Mouse (Mus musculus) spleen, postnatal 14 days (tissue): Measurements from ENCODE around the gene March4.

Experiments
- DNase-seq, 2 experiments: peaks; one replicate each; pipeline ENCODE4 v3.0.0; 2021 to 2022; ENCODE audit warnings: low spot score in 2 of 2

The March4 gene

DNA sequence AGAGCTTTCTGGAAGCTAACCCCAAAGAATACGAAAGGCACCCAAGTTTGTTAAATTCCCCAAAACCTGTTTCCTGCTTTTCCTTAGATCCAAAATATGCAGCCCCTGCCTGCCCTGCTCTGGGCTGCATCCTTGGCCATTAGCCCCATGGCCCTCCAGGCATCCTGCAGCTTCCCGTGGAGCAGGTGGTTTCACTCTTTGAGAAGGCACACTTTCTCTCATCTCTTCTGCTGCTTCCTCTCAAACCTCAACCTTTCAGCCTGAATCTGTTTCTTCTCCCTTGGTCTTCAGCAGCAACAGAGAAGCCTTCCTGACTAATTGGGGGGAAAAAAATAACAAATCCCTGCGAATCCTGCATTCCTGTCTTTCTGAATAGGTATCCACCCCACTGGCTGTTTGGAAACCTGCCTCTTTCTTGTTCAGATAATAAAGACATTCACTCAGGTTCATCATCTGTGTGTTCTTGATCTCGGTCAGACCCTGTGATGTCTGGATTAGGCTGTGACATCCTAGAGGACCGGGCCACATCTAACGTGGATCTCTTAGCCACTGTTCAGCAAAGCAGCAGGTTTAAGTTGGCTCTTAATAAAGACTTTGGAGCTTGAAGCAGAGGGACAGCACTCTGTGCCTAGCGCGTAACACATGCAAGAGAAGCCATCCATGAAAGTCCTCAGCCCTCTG, 6.1 kb downstream of the March4 start:
- no peak for DNase-seq

DNA sequence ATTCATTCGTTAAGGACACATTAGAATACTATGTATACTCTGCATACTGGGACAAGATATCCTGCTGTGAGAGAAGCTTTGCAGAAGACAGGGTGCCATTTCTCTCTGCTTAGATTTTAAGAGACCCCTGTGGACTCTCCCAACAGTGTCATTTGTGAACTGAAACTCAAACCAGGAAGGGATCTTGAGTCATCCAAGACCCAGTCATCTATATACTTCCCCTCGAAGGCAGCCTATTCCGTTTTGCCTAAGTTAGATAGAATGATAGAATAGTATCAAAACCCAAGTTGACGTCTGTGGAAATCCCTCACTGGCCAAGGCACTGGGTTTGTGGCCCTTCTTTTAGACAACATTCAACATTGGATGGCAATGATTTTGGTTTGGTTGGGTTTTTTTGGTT, 7.5 kb downstream of the March4 start:
- no peak for DNase-seq

DNA sequence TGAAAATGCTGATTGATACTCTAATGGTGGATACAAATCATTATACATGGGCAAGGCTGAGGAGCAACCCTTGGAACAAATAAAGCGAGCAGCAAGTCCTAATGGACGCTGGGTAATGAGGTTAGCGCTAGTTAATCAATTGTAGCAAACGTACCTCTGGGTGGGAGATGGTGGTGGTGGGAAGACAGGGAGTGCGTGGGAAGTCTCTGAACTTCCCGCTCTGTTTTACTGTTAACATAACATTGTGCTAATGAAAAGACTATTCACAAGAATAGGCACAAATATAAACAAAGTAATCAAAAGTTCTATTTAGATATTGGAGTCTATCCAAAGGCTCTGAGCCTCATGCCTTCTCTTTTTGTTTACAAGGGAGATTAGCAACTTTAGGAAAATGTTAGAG, 13.1 kb downstream of the March4 start:
- DNase-seq, result no peak

DNA sequence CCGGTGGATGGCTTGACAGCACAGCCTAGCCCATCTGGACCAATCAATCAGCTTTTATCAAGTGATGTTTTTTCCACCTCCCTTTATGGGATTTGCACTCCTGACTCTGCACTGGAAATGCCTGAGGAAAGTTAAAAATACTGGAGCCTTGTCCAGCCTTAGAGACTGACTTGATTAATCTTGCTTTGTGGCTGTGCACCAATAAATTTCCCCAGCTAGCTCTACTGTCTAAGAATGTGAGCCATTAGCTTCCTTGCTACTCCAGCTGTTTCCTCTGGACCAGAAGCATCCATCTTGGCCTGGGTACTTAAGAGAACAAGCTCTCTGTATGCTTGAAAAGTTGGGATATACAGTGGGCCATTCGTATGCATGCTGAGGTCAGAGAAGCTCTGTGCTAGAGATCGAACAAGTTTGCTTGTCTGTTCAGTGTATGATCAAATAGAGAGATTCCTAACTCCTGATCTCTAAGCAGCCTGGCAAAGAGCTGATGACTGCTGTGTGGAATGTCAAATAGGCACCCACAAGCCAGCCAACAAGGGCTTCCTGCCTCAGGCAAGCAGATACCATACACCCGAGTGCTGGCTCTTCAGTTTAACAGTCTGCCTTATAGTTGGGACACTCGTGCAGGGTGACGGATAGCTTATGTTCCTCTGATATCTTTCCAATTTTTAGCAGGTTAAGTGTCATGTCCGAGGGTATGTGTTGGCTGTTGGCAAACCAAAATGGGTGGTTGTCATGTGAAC, 25.8 kb downstream of the March4 start:
- DNase-seq, result no peak

DNA sequence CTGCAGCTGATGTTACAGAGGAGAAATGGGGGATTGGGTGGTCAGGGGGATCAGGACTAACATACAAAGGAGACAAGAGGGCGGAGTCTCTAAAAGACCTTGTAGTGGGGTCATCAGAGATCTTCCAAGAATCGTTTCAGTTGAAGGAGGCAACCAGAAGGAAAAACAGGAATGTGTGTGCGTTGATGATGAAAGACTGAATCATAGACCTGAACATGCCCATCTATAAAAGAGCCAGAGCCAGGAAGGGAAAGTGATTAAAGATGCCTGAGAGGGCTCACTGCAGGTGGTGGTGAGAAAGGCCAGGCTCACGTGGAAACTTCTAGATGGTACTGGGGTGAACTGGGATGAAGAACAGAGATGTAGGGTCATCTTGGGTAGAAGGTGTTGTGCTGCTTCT, 27.2 kb downstream of the March4 start:
- no peak for DNase-seq

DNA sequence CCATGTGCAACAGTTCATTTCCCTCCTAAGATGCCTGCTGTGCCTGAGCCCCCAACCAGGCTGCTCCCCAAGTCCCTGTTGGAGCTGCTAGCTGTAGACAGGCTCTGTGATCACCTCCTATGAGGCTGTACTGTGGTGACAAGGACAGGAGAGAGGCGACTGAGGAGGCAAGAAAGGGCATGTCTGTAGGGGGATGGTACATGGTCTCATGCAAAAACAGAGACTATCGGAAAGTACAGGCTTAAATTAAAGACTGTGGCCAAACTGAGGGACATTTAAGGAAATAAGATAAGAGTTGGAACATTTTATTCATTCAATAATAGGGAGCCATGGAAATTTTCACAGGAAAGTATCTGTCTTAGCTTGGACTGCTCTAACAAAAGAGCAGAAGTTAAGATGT, 29.1 kb downstream of the March4 start:
- no peak for DNase-seq

DNA sequence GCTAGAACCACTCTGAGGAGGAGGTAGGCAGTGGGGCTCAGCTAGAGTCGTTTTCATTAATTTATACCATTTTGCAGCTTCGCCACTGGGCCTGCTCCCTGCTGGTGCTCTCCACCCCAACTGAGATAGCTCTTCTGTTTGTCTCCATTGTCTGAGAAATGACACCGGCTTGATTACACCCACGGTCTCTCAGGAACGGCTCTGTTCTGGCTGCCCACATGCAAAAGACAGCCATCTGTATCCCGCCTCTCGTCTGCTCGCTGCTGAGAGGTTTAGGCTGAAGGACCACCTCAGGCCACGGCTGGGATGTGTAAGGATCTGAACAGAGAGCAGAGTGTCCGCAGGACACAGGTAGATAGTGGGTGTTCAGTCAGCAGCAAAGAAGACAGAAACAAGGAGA, 30.5 kb downstream of the March4 start:
- no peak for DNase-seq

DNA sequence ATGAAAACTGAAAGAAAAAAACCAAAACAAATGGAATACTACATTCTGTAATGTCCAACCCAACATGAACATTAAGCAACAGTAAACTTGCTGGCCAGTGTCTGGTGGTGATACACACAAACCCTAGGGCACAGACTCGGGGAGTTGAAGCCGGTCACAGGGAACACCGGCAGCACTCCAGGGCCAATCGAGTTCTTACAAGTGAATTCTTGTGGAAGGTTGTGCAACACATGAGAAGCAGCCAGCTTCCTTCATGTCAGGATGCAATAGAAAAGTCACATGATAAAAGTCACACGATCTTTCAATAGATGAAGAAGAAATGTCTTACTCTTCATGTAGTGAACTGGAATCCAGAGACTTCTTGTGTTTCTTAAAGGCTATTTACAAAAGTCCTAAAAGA, 39.1 kb downstream of the March4 start:
- no peak for DNase-seq

DNA sequence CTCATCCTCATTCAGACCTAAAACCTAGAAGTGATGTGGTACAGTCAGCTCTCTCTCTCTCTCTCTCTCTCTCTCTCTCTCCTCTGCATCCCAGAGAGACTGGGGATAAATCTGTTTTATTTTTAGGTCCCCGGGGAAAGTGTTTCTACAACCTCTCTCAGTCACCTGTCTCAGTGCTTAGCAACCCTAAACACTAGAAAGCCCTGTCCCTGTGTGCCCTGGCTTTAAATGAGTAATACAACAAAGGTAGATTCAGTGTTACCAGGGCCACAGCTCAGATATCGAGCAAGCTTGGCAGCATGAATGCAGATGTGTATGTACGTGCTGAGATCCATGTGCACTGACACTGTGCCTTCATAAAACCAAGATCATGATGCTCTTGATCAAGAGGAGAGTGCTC, 43.3 kb downstream of the March4 start:
- DNase-seq, result no peak

DNA sequence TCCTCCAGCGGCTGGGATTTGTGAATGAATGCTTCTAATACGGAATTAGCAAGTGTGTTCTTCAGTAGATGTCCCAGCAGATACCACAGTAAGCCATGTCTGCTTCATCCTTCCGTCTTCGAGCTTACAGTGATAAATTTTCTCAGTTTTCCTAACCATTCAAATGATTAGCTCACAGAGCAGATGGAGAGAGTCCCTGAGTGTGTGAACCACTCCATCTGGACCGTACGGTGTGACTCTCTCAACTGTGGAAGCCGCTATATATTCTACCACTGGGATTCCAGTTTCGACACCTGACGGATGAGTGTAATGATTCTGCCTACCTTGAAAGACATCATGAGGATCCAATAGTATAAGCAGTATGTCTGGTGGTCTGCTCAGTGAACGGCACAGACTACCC, 44.1 kb downstream of the March4 start:
- DNase-seq, result no peak

DNA sequence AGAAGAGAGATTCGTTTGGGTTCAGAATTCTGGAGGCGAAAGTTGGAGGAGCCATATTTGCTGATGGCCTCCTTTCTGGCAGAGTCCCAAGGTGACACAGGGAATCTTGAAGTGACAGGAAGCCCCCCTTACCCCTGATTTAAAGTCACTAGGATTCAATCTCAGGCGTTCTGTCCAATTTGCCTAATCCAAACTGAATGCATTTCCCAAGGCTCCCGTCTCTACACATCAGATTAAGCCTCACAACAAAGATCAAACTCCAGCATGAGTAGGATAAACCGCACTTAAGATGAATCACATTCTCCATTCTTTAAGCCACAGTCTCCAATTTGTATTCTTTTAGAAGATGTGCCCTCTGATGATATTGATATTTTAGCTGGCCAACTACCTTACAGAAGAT, 45.4 kb downstream of the March4 start:
- DNase-seq, result no peak

DNA sequence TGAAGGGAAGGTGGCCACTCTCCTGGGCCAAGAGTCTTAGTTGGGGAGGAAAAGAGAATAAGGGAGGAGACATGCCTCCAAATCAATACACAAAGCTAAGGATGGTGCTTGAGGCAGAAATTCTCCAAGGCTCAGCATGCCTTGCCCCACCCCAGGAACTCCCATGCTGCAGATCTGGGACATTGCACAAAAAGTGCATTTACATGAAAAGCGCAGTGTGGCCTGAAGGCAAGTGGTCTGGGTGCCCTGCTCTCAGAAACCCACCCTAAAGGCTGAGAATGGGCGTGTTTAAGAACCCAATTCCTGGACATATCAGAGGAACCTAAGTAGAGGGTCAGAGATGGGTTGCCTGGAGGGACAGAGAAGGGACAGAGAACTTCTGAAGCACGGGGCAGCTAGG, 45.9 kb downstream of the March4 start:
- no peak for DNase-seq

DNA sequence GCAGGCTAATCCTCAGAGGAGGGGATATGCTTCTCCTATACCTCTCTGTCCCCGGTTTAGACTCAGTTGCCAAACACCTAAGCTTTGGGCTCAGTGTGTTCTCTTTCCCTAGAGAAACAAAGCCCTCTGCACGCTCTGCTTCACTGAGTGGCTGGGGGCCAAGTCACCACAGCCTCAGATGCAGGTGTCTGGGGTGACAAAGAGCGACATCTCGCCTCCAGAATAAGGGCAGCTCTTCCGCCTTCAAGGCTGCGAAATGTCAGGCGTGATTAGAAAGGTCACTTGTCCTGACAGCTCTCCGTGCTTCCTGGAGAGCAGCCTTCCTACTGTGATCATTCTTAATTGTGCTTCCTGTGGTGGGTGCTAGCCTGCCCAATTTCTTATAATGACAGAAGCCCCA, 46.5 kb downstream of the March4 start:
- no peak for DNase-seq

DNA sequence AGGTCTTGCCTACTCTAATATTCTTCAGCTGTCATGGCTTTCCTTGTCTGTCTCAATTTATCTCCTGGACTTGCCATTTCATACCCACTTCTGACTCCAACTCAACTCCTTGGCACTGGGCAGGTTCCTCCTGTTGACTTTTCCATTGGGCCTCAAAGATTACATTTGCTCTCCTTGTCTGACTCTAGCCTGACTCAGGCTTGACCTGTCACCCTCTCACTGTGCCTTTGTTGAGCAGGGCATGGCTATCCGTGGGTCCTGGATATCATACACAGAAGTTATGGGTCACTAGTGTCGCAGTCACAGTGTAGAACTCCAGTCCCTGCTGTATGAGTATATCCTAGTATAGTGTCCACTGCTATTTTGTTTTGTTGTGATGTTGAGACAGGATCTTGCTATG, 60.1 kb downstream of the March4 start:
- DNase-seq, result no peak

DNA sequence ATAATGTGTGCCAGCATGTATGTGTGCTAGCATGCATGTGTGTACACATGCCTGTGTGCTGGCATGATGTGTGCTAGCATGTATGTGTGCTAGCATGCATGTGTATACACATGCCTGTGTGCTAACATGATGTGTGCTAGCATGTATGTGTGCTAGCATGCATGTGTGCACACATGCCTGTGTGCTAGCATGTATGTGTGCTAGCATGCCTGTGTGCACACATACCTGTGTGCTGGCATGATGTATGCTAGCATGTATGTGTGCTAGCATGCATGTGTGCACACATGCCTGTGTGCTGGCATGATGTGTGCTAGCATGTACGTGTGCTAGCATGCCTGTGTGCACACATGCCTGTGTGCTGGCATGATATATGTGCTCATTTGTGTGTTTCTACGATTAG, 67.7 kb downstream of the March4 start:
- no peak for DNase-seq

DNA sequence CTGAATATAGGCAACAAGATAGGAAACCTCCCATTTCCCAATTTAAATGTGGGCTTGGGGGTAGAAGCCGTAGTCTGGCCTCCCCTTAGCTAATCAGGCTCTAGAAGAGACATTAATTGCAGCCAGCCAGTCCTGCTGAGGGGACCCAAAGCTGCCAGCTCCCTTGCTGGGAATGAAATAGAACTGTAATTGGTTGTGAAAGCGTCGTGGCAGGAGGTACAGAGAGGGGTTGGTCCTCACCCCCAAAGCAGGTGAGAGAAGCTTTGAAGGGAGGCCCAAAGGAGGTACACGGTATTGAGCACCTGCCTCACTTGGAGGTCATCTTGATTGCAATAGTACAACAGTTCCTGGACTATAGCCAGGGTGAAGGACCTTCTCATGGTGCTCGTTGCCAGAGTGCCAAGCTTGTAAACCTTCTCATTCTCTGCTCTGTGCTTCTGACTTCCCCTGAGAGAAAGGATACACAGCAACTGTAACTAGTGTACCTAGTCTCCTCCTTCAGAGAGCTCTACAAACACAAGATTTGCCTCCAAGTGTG, 68.2 kb downstream of the March4 start:
- DNase-seq, result no peak

DNA sequence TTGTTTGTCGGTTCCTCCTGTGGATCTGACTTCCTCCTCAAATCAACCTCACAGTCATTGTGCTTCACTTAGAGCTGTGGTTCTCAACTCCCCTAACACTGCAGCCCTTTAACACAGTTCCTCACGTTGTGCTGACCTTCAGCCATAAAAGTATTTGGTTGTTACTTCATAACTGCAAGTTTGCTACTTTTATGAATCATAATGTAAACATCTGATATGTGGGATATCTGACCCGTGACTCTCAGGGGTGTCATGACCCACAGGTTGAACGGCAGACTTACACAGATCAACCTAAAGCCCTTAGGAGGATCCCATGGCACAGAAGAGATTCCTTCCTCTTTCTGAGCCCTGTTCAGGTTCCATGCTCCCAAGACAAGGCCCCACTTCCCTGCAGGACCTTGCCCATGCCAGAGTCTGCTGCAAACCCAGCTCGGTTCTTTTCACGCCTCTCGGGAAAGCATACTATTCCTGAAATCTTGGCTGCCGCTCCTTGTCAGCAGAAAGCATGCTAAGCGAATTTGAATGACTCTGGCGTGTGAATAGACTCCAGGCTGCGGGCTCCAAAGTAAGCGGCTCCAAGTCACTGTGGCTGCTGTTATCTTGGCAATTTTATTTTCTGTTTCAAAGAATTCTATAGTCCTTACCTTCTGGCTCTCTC, 71.7 kb downstream of the March4 start:
- no peak for DNase-seq

DNA sequence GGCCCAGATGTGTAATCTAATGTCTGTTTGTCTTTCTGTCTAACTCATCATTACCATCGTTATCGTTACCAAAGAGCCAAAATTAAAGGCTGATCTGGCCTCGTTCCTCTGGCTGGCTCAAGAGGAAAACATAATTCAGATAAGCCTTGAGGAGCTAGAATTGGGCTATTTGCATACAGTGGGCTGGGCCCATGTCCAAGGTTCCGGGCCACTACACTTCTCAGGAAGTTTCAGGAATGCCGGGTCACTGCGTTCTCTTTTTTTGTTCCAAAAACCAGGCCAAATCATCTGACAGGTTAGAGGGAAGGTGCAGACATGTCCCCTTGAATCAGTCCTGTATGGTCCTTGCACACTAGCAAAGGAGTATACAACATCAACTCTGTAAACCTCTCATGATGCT, 74.2 kb downstream of the March4 start:
- DNase-seq, result no peak

DNA sequence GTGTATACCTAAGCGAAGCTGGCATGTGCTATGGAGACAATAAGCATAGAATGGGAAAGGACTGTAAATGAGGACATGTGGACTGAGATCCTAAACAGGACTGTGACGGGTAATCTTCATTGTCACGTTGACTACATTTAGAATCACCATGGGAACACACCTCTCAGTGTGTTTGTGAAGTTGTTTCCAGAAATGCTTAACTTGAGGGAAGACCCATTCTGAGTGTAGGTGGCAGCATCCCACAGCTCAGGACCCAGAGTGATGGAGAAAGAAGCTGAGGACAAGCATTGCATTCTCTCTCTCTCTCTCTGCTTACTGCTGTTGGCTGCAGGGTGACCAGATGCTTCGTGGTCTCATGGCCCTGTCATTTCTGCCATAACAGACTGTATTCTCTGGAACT, 79.1 kb downstream of the March4 start:
- no peak for DNase-seq

DNA sequence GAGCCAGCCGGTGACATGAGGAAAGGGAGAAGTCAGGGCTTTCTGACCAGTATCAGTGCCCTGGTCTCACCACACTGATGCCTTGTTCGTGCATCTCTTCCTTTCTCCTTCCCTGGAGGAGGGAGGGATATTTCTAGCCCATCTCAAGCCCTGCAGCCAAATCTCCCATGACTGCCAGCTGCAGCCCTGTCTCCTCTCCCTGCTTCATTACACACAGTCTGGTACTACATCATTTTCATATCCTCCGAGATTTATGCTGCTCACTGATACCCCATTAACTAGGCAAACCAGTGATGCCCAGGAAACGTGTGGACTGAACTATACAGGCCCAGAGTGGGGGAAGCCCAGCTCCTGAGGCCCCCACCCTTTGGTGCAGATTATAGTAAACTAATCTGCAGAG, 80.8 kb downstream of the March4 start:
- DNase-seq, result no peak

DNA sequence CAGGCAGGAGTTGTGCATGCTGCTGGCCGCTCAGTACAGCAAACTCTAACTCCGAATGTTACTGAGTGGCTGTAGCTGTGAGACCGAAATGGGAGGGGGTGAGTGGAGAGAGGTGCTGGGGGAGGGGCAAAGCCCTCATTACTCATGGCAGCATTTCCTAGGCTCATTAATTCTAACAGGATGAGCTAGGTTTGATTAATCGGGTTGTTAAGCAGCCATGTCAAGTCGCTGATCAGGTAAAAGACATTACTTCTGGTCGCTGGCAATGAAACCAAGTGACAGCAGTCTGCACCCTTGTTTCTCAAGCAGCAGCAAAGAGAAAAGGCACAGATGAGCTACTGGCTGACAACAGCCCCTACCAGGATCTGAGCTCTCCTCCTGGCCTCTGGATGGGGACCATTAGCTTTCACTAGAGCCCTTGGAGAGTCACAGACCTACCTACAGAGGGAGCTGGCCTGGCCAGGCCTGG, 82.0 kb downstream of the March4 start:
- no peak for DNase-seq

DNA sequence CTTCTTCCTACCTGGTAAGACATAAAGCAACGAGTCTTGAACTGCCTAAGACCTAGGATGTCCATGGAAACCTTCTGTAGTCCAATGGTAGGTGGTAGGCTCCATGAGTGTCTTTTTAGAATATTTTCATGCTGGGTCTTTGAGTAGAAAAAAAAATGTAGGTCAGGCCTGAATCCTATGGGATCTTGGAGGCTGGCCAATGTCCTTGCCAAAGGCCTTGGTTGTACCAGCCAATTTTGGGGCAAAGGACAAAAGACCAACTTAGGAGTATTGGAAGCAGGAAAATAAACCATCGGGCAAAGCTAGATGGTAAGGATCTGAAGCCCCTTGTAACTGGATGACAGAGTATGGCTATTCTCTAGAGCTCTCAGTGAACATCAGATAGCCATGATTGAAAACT, 83.9 kb downstream of the March4 start:
- DNase-seq, result no peak

DNA sequence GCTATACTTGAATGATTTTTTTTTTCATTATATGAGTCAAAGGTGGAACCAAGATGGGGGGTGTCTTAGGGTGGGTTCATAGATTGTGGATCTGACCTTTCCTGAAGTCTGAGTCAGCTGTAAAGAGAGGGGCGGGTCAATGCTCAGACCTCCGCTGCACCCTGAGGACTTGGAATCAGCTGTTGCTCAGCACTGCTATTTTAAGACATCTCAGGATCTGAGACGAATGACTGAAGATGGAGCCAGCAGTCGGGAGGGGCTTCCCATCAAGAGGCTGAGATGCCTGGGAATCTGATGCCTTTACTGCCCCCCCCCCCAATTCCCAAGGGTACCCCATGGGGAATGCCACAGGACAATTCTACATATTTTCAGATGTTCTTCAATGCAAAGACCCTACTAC, 85.9 kb downstream of the March4 start:
- DNase-seq, result no peak
